Mouse (Mus musculus) stomach, postnatal 0 days (tissue): ENCODE measurements around the gene H2-M10.5.
"Not testable (repeated sequence)": the region's sequence is repeated elsewhere in the genome, so short reads cannot be mapped to it uniquely, and the experiment has no call there.

Experiments
- CTCF ChIP-seq: IDR thresholded peaks from 2 replicates; pipeline ENCODE4 v1.5.1; 2016; ENCODE audit warnings: antibody characterized with exemption, low read depth, mild to moderate bottlenecking, moderate library complexity
- EP300 ChIP-seq: optimal IDR thresholded peaks from 2 replicates; pipeline ENCODE3; 2016; ENCODE audit warnings: antibody characterized with exemption

GRCm38 (mm10) chr17:36772610-36773009 is at the start of gene H2-M10.5:
- TF ChIP-seq CTCF, EP300: not testable (repeated sequence)
